Mouse (Mus musculus): Measurements from ENCODE around the gene Pdlim1.

- no peak for TF ChIP-seq CTCF (IDR thresholded peaks at IDR 0.05; ENCODE audit: low read depth, low read length)
- TF ChIP-seq POLR2A (IDR thresholded peaks at IDR 0.05; ENCODE audit: borderline replicate concordance, low read depth, low read length), result no peak
Measured at GRCm38 (mm10) chr19:40293791-40294190, 22.1 kb upstream of the Pdlim1 start.

Data from bone marrow macrophage, adult 2 months (primary cell).